Mouse (Mus musculus): Measurements from ENCODE around the gene Fbxo33.

- TF ChIP-seq CTCF (IDR thresholded peaks at IDR 0.05; ENCODE audit: control insufficient read depth, insufficient read depth, insufficient replicate concordance, low read depth, low read length), result no peak
- no peak for TF ChIP-seq POLR2A (IDR thresholded peaks at IDR 0.05; ENCODE audit: control insufficient read depth, low read depth, low read length)
Observed at GRCm38 (mm10) chr12:59207814-59208213, 11.7 kb downstream of the Fbxo33 start.
